Mouse (Mus musculus): ENCODE data around the gene Hist1h2br.
"Not testable (repeated sequence)": the region's sequence is repeated elsewhere in the genome, so short reads cannot be mapped to it uniquely, and the experiment has no call there.

Gene Hist1h2br

GRCm38 (mm10) chr13:21833461-21833860 lies at the start of gene Hist1h2br, which contains the start of gene Hist1h2ap:
Hist1h2br (plus strand) TSS chr13:21833743.
Hist1h2ap (minus strand) TSS chr13:21833507.
- in situ Hi-C loops (cut with MboI; ENCODE audit: low sequenced_read_pairs), result not testable (repeated sequence)

- in situ Hi-C loops (cut with MboI; ENCODE audit: low sequenced_read_pairs), result loop anchor here (25.0 kb wide), 1 partner anchor 1778 kb away; the partner anchor contains the start of genes Hist1h1d, Hist1h2ad, Hist1h2ae and Hist1h2bf
These were observed 49.2 kb upstream of the Hist1h2br start for GRCm38 (mm10) chr13:21784311-21784710.

GRCm38 (mm10) chr13:21786189-21786898 lies 47.2 kb upstream of the Hist1h2br start:
- in situ Hi-C loops (cut with MboI; ENCODE audit: low sequenced_read_pairs), result loop anchor here (25.0 kb wide), 1 partner anchor 1776 kb away; the partner anchor contains the start of genes Hist1h1d, Hist1h2ad, Hist1h2ae and Hist1h2bf

- in situ Hi-C loops (cut with MboI; ENCODE audit: low sequenced_read_pairs), result loop anchor here (25.0 kb wide), 1 partner anchor 1775 kb away; the partner anchor contains the start of genes Hist1h1d, Hist1h2ad, Hist1h2ae and Hist1h2bf
These were observed 46.5 kb upstream of the Hist1h2br start, which contains the start of the genes Hist1h2an and Hist1h2bp for GRCm38 (mm10) chr13:21786899-21787629. Hist1h2an (minus strand) TSS chr13:21787218. Hist1h2bp (plus strand) TSS chr13:21787461.

GRCm38 (mm10) chr13:21787760-21788593 lies 45.6 kb upstream of the Hist1h2br start:
- in situ Hi-C loops (cut with MboI; ENCODE audit: low sequenced_read_pairs), result loop anchor here (25.0 kb wide), 1 partner anchor 1774 kb away; the partner anchor contains the start of genes Hist1h1d, Hist1h2ad, Hist1h2ae and Hist1h2bf

GRCm38 (mm10) chr13:21789925-21790324 lies 43.6 kb upstream of the Hist1h2br start:
- in situ Hi-C loops (cut with MboI; ENCODE audit: low sequenced_read_pairs), result loop anchor here (25.0 kb wide), 1 partner anchor 1772 kb away; the partner anchor contains the start of genes Hist1h1d, Hist1h2ad, Hist1h2ae and Hist1h2bf

- in situ Hi-C loops (cut with MboI; ENCODE audit: low sequenced_read_pairs), result loop anchor here (25.0 kb wide), 1 partner anchor 1772 kb away; the partner anchor contains the start of genes Hist1h1d, Hist1h2ad, Hist1h2ae and Hist1h2bf
These were observed 42.8 kb upstream of the Hist1h2br start for GRCm38 (mm10) chr13:21790601-21791283.

- in situ Hi-C loops (cut with MboI; ENCODE audit: low sequenced_read_pairs), result loop anchor here (25.0 kb wide), 1 partner anchor 1767 kb away; the partner anchor contains the start of genes Hist1h1d, Hist1h2ad, Hist1h2ae and Hist1h2bf
These were observed 38.0 kb upstream of the Hist1h2br start for GRCm38 (mm10) chr13:21795584-21795983.

- in situ Hi-C loops (cut with MboI; ENCODE audit: low sequenced_read_pairs), result loop anchor here (25.0 kb wide), 1 partner anchor 1765 kb away; the partner anchor contains the start of genes Hist1h1d, Hist1h2ad, Hist1h2ae and Hist1h2bf
These were observed 36.4 kb upstream of the Hist1h2br start for GRCm38 (mm10) chr13:21797163-21797562.

- in situ Hi-C loops (cut with MboI; ENCODE audit: low sequenced_read_pairs), result not testable (repeated sequence)
These were observed 30.5 kb upstream of the Hist1h2br start for GRCm38 (mm10) chr13:21803058-21803457.

GRCm38 (mm10) chr13:21810073-21810472 lies 23.5 kb upstream of the Hist1h2br start, which contains the start of the genes Hist1h2bq and Hist1h2ao:
Hist1h2bq (minus strand) TSS chr13:21810197.
Hist1h2ao (plus strand) TSS chr13:21810465.
- in situ Hi-C loops (cut with MboI; ENCODE audit: low sequenced_read_pairs), result not testable (repeated sequence)

- in situ Hi-C loops (cut with MboI; ENCODE audit: low sequenced_read_pairs), result not testable (repeated sequence)
These were observed 22.5 kb upstream of the Hist1h2br start for GRCm38 (mm10) chr13:21811074-21811473.

GRCm38 (mm10) chr13:21811539-21811938 lies 22.0 kb upstream of the Hist1h2br start, which contains the start of gene Hist1h4m:
Hist1h4m (plus strand) TSS chr13:21811746.
- in situ Hi-C loops (cut with MboI; ENCODE audit: low sequenced_read_pairs), result not testable (repeated sequence)

- in situ Hi-C loops (cut with MboI; ENCODE audit: low sequenced_read_pairs), result not testable (repeated sequence)
These were observed 21.5 kb upstream of the Hist1h2br start for GRCm38 (mm10) chr13:21812092-21812491.

GRCm38 (mm10) chr13:21820082-21820890 lies 13.3 kb upstream of the Hist1h2br start:
- in situ Hi-C loops (cut with MboI; ENCODE audit: low sequenced_read_pairs), result not testable (repeated sequence)

- in situ Hi-C loops (cut with MboI; ENCODE audit: low sequenced_read_pairs), result no loop called here
These were observed 5.0 kb upstream of the Hist1h2br start for GRCm38 (mm10) chr13:21828511-21828910.

GRCm38 (mm10) chr13:21830344-21830743 lies 3.2 kb upstream of the Hist1h2br start:
- in situ Hi-C loops (cut with MboI; ENCODE audit: low sequenced_read_pairs), result no loop called here
